Comparison of ENCODE assay signal across 28 mouse cellular contexts in genomic region chr13:25144093-25144492, GRCm38 (mm10).
DNase-seq lines count a peak whose midpoint lies in the region; ATAC-seq and TF ChIP-seq lines count a peak whose summit lies in the region.
"Had no signal": no experiment of that assay in that cellular context is flagged by ENCODE, and none has a peak within 500 bp of the region (broad histone marks: within the 10 kb centered on the region; RNA-seq: fewer than 3 reads in every experiment).

No protein-coding gene starts in this region.

- no peaks in the 10 kb centered on the region for H3K9me3 ChIP-seq in intestine, postnatal 0 days (ENCODE audit: control insufficient read depth)
- H3K9me3 ChIP-seq in intestine, embryonic 15.5 days, result peaks cover 3% of the 10 kb centered on the region; the same call in 1 of the 2 replicates
- H3K9me3 ChIP-seq in lung, embryonic 14.5 days (ENCODE audit: low read depth, low read length), result no peaks in the 10 kb centered on the region
- no peaks in the 10 kb centered on the region for H3K9me3 ChIP-seq in G1E (replicated peaks)
- H3K9me3 ChIP-seq: embryonic facial prominence, embryonic 13.5 days; forebrain, embryonic 10.5 days; heart, embryonic 10.5 days; heart, embryonic 15.5 days; limb, embryonic 12.5 days; liver, embryonic 12.5 days; midbrain, embryonic 12.5 days; neural tube, embryonic 13.5 days had no signal

- TF ChIP-seq POLR2A in brain, embryonic 14.5 days (IDR thresholded peaks at IDR 0.05; ENCODE audit: borderline replicate concordance, extremely low read depth, insufficient read depth, insufficient read length, poor library complexity, severe bottlenecking), result no peak

- H3K4me1 ChIP-seq in intestine, postnatal 0 days (replicated peaks; ENCODE audit: control insufficient read depth, insufficient read depth, low read length), result no peaks in the 10 kb centered on the region
- H3K4me1 ChIP-seq in intestine, embryonic 15.5 days (replicated peaks), result no peaks in the 10 kb centered on the region
- no peaks in the 10 kb centered on the region for H3K4me1 ChIP-seq in lung, embryonic 14.5 days (ENCODE audit: insufficient read depth)
- H3K4me1 ChIP-seq in G1E (ENCODE audit: insufficient read depth, low read depth, low read length), result no peaks in the 10 kb centered on the region
- H3K4me1 ChIP-seq: embryonic facial prominence, embryonic 13.5 days; forebrain, embryonic 10.5 days; heart, embryonic 10.5 days; heart, embryonic 15.5 days; liver, embryonic 12.5 days; midbrain, embryonic 12.5 days; neural tube, embryonic 13.5 days had no signal

- H3K36me3 ChIP-seq in intestine, postnatal 0 days (ENCODE audit: control insufficient read depth, insufficient read depth), result no peaks in the 10 kb centered on the region
- no peaks in the 10 kb centered on the region for H3K36me3 ChIP-seq in intestine, embryonic 15.5 days
- no peaks in the 10 kb centered on the region for H3K36me3 ChIP-seq in lung, embryonic 14.5 days (ENCODE audit: insufficient read depth)
- no peaks in the 10 kb centered on the region for H3K36me3 ChIP-seq in G1E (replicated peaks)
- H3K36me3 ChIP-seq: embryonic facial prominence, embryonic 13.5 days; forebrain, embryonic 10.5 days; heart, embryonic 10.5 days; heart, embryonic 15.5 days; limb, embryonic 12.5 days; liver, embryonic 12.5 days; midbrain, embryonic 12.5 days; neural tube, embryonic 13.5 days had no signal

- H3K27me3 ChIP-seq in intestine, postnatal 0 days (replicated peaks; ENCODE audit: control insufficient read depth, insufficient read depth, low read length), result no peaks in the 10 kb centered on the region
- H3K27me3 ChIP-seq in intestine, embryonic 15.5 days (replicated peaks), result no peaks in the 10 kb centered on the region
- no peaks in the 10 kb centered on the region for H3K27me3 ChIP-seq in lung, embryonic 14.5 days (ENCODE audit: insufficient read depth, low read length)
- 0 out of 2 replicates have a peak, but pooled peaks cover 2% of the 10 kb centered on the region for H3K27me3 ChIP-seq in G1E (ENCODE audit: insufficient read depth, low read length)
- H3K27me3 ChIP-seq: embryonic facial prominence, embryonic 13.5 days; heart, embryonic 15.5 days; limb, embryonic 12.5 days; liver, embryonic 12.5 days; midbrain, embryonic 12.5 days; neural tube, embryonic 13.5 days had no signal

- no peak overlapping the region for H3K9ac ChIP-seq in intestine, postnatal 0 days (ENCODE audit: low read depth, low read length)
- no peak overlapping the region for H3K9ac ChIP-seq in intestine, embryonic 15.5 days
- H3K9ac ChIP-seq in lung, embryonic 14.5 days, result no peak overlapping the region
- H3K9ac ChIP-seq: embryonic facial prominence, embryonic 13.5 days; heart, embryonic 15.5 days; limb, embryonic 12.5 days; liver, embryonic 12.5 days; midbrain, embryonic 12.5 days; neural tube, embryonic 13.5 days had no signal

- 70% methylated on average over 2 of the region's 2 CpGs for WGBS in intestine, postnatal 0 days
- 78% methylated on average over 2 of the region's 2 CpGs for WGBS in intestine, embryonic 15.5 days
- 58% methylated on average over 2 of the region's 2 CpGs for WGBS in lung, embryonic 14.5 days

- no peak overlapping the region for H3K27ac ChIP-seq in intestine, postnatal 0 days (ENCODE audit: low read depth, low read length)
- H3K27ac ChIP-seq in intestine, embryonic 15.5 days, result no peak overlapping the region
- H3K27ac ChIP-seq in lung, embryonic 14.5 days (ENCODE audit: low read depth), result no peak overlapping the region
- H3K27ac ChIP-seq: embryonic facial prominence, embryonic 13.5 days; forebrain, embryonic 10.5 days; heart, embryonic 10.5 days; heart, embryonic 15.5 days; limb, embryonic 12.5 days; liver, embryonic 12.5 days; midbrain, embryonic 12.5 days; neural tube, embryonic 13.5 days had no signal

- DNase-seq in lung, embryonic 14.5 days, result no peak
- DNase-seq in lung, postnatal 36 days, result no peak
- no peak for DNase-seq in G1E (ENCODE audit: low spot score)
- no peak for DNase-seq in brain, embryonic 14.5 days (ENCODE audit: low read depth)
- no peak for DNase-seq in kidney, adult 11 months
- DNase-seq: adrenal gland, adult 8-10 months; B cell, adult 2 months; cerebellum, adult 11-12 months; cerebellum, postnatal 10 days; gastrocnemius, postnatal 14 days; heart, adult 11 months; kidney, adult 18-20 months; kidney, postnatal 10 days; layer of hippocampus, adult 9-11 months; lung, adult 2 months; lung, postnatal 14 days had no signal

- ATAC-seq in intestine, postnatal 0 days, result no peak
- ATAC-seq in intestine, embryonic 15.5 days, result no peak
- ATAC-seq in lung, embryonic 14.5 days (ENCODE audit: insufficient read depth), result no peak
- no peak for ATAC-seq in G1E (ENCODE audit: extremely low read depth, insufficient number of reproducible peaks, low FRiP score, poor library complexity, severe bottlenecking)
- ATAC-seq in cerebellum, adult (ENCODE audit: insufficient number of reproducible peaks, low FRiP score, low TSS enrichment), result no peak
- ATAC-seq: forebrain, embryonic 16.5 days; liver, embryonic 12.5 days had no signal

- peak; percentile 31 for TF ChIP-seq CTCF in intestine, postnatal 0 days (IDR thresholded peaks at IDR 0.05; ENCODE audit: low read depth)
- TF ChIP-seq CTCF in lung, embryonic 14.5 days (IDR thresholded peaks at IDR 0.05; ENCODE audit: low read depth), result peak; percentile 6; the same call in 1 of the 2 replicates
- TF ChIP-seq CTCF in G1E (IDR thresholded peaks at IDR 0.05; ENCODE audit: low read depth, low read length), result 0 out of 2 replicates have a peak, but pooled peaks have one; percentile 15
- TF ChIP-seq CTCF in brain, embryonic 14.5 days (IDR thresholded peaks at IDR 0.05; ENCODE audit: borderline replicate concordance, extremely low read depth, insufficient read depth, insufficient read length), result 0 out of 2 replicates have a peak, but pooled peaks have one; percentile 2

- H3K4me2 ChIP-seq in intestine, postnatal 0 days (replicated peaks; ENCODE audit: low read depth), result no peak overlapping the region
- H3K4me2 ChIP-seq in intestine, embryonic 15.5 days (replicated peaks), result no peak overlapping the region
- H3K4me2 ChIP-seq in lung, embryonic 14.5 days, result no peak overlapping the region
- H3K4me2 ChIP-seq: embryonic facial prominence, embryonic 13.5 days; heart, embryonic 15.5 days; limb, embryonic 12.5 days; liver, embryonic 12.5 days; midbrain, embryonic 12.5 days; neural tube, embryonic 13.5 days had no signal

- no peak overlapping the region for H3K4me3 ChIP-seq in intestine, postnatal 0 days (ENCODE audit: low read depth, low read length)
- H3K4me3 ChIP-seq in intestine, embryonic 15.5 days (replicated peaks), result no peak overlapping the region
- H3K4me3 ChIP-seq in lung, embryonic 14.5 days (ENCODE audit: low read depth, low read length), result no peak overlapping the region
- H3K4me3 ChIP-seq in G1E (ENCODE audit: low read depth, low read length), result no peak overlapping the region
- H3K4me3 ChIP-seq: embryonic facial prominence, embryonic 13.5 days; forebrain, embryonic 10.5 days; heart, embryonic 10.5 days; heart, embryonic 15.5 days; limb, embryonic 12.5 days; liver, embryonic 12.5 days; midbrain, embryonic 12.5 days; neural tube, embryonic 13.5 days had no signal
